Mouse (Mus musculus): ENCODE measurements around the gene Zfpm1. TPM values are rescaled to one million over a fixed set of nuclear protein-coding genes. Genes with fewer than 3 reads are reported as not detected.
A peak's percentile ranks its signal among the peaks of the same experiment; 100 is the strongest.

Gene Zfpm1
- polyA plus RNA-seq, 1 experiment: 1,238 TPM

DNA sequence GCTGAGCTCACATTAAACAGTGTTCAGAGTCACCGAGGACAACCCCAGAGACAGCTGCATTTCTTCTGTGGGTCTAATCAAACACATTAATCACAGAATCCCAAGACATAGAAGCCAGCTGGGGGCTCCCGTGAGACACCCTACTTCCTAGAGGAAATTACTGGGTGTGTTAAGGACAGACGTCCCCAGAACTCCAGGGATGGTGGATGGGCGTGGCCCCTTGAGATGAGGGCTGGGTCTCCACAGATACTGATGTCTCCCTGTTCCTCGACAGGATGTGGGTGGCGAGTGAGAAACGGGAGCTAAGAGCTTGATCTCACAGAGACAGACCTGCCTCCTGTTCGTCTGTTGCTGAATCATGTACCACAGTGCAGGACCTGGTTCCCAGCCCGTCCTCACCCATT, 60.9 kb downstream of the Zfpm1 start:
- Histone ChIP-seq H3K27me3 (replicated peaks) (no peaks in the 10 kb centered on the region), H3K4me3 (replicated peaks) (peak overlapping the region; percentile 89), H3K9me3 (no peaks in the 10 kb centered on the region), H3K36me3 (replicated peaks; ENCODE audit: low read length) (peaks cover 43% of the 10 kb centered on the region), H3K4me1 (peaks cover 100% of the 10 kb centered on the region)
- TF ChIP-seq FLI1 (IDR thresholded peaks at IDR 0.05; ENCODE audit: low read length) (no peak), GATA1 (IDR thresholded peaks at IDR 0.05; ENCODE audit: borderline replicate concordance, low read length) (0 out of 3 replicates have a peak, but pooled peaks have one; percentile 23)

GRCm38 (mm10) chr8:122343341-122343740, 61.4 kb downstream of the Zfpm1 start:
- H3K9me3 ChIP-seq: no peaks in the 10 kb centered on the region
- peak overlapping the region; percentile 89 for H3K4me3 ChIP-seq (replicated peaks)
- peaks cover 100% of the 10 kb centered on the region for H3K4me1 ChIP-seq
- H3K27me3 ChIP-seq (replicated peaks): no peaks in the 10 kb centered on the region
- H3K36me3 ChIP-seq (replicated peaks; ENCODE audit: low read length): peaks cover 38% of the 10 kb centered on the region
- TF ChIP-seq FLI1 (IDR thresholded peaks at IDR 0.05; ENCODE audit: low read length) (no peak), GATA1 (IDR thresholded peaks at IDR 0.05; ENCODE audit: borderline replicate concordance, low read length) (no peak)

DNA sequence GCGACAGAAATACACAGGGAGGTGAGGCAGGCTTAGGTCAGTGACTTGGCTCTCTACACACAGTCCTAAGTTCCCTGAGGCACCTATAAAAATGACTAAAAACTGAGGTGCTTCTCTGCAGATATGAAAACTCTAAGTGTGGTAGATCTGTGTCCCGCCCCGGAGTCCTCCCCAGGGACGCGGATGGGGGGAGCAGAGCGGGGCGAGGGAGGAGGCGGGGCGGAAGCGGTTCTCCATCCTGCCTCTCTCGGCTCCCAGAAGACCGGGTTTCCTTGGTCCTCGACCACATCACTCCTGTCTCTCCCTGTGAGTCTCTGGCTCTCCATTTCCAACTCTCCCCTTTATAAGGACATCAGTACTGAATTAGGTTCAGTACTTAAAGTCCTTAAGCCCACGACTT, 61.8 kb downstream of the Zfpm1 start:
- Histone ChIP-seq H3K4me3 (replicated peaks) (peak overlapping the region; percentile 89), H3K4me1 (peaks cover 100% of the 10 kb centered on the region), H3K9me3 (no peaks in the 10 kb centered on the region), H3K27me3 (replicated peaks) (no peaks in the 10 kb centered on the region), H3K36me3 (replicated peaks; ENCODE audit: low read length) (peaks cover 34% of the 10 kb centered on the region)
- TF ChIP-seq FLI1 (IDR thresholded peaks at IDR 0.05; ENCODE audit: low read length) (no peak), GATA1 (IDR thresholded peaks at IDR 0.05; ENCODE audit: borderline replicate concordance, low read length) (no peak)

DNA sequence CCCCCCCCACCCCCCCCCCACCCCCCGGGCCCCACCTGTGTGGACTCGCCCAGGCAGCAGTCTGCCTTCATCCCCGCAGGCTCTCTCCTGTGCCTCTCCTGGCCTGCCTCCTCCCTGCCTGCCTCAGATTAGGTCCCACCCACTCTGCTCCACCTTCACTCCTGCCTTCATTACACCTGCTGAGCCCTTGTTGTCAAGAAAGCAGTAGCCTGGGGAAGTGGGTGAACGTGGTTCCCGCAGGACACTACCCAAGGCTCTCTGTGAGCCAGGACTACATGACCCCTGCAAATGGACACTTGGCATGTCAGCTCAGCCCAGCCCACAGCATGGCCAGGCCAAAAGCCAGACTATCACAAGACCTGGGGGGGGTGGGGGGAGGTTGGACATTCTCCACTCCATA, 62.3 kb downstream of the Zfpm1 start:
- Histone ChIP-seq H3K4me3 (replicated peaks) (peak overlapping the region; percentile 89), H3K27me3 (replicated peaks) (no peaks in the 10 kb centered on the region), H3K4me1 (peaks cover 100% of the 10 kb centered on the region), H3K36me3 (replicated peaks; ENCODE audit: low read length) (peaks cover 29% of the 10 kb centered on the region), H3K9me3 (no peaks in the 10 kb centered on the region)
- TF ChIP-seq GATA1 (IDR thresholded peaks at IDR 0.05; ENCODE audit: borderline replicate concordance, low read length): no peak

- Histone ChIP-seq H3K36me3 (replicated peaks; ENCODE audit: low read length) (peaks cover 17% of the 10 kb centered on the region), H3K27me3 (replicated peaks) (no peaks in the 10 kb centered on the region), H3K4me1 (peaks cover 100% of the 10 kb centered on the region), H3K4me3 (replicated peaks) (peak overlapping the region; percentile 82), H3K9me3 (no peaks in the 10 kb centered on the region)
- TF ChIP-seq FLI1 (IDR thresholded peaks at IDR 0.05; ENCODE audit: low read length): no peak
These were observed 63.5 kb downstream of the Zfpm1 start for GRCm38 (mm10) chr8:122345181-122346095.

DNA sequence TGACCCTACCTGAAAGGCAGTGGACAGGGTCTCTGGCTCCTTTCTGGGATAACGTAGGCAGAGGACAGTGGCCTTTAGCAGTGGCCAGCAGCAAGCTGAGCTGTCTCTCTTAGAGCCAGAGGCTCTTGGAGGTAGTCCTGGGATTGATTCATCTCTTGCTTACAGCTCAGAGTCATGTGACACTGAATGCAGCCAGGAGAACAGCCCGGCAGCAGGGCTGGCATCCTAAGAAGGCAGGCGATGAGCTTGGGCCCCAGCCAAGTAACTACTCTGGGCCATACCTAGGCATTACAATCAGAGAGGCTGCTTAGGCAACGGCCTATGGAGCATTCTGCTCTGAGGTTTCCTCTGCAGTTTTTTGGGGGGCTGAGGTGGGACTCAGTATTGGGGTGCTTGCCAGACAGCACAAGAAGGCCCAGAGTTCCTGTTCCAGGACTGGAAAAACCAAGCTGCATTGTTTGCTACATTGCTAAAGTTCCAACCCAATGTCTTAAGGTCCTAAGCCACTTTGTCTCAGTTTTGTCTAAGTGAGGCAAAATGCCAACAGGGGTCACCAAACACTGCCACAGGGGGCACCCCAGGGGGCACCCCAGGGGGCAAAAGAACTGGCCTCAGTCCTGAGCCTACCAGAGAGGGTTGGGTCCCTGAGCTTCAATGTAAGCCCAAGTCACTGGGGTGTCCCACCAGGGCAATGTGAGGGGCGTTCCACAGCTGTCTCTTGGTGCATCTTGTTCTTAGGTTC, 66.0 kb downstream of the Zfpm1 start:
- Histone ChIP-seq H3K9me3 (no peaks in the 10 kb centered on the region), H3K4me1 (peaks cover 98% of the 10 kb centered on the region), H3K4me3 (replicated peaks) (no peak overlapping the region), H3K36me3 (replicated peaks; ENCODE audit: low read length) (no peaks in the 10 kb centered on the region), H3K27me3 (replicated peaks) (no peaks in the 10 kb centered on the region)
- no peak for TF ChIP-seq FLI1 (IDR thresholded peaks at IDR 0.05; ENCODE audit: low read length)
- TF ChIP-seq GATA1 (IDR thresholded peaks at IDR 0.05; ENCODE audit: borderline replicate concordance, low read length): no peak

DNA sequence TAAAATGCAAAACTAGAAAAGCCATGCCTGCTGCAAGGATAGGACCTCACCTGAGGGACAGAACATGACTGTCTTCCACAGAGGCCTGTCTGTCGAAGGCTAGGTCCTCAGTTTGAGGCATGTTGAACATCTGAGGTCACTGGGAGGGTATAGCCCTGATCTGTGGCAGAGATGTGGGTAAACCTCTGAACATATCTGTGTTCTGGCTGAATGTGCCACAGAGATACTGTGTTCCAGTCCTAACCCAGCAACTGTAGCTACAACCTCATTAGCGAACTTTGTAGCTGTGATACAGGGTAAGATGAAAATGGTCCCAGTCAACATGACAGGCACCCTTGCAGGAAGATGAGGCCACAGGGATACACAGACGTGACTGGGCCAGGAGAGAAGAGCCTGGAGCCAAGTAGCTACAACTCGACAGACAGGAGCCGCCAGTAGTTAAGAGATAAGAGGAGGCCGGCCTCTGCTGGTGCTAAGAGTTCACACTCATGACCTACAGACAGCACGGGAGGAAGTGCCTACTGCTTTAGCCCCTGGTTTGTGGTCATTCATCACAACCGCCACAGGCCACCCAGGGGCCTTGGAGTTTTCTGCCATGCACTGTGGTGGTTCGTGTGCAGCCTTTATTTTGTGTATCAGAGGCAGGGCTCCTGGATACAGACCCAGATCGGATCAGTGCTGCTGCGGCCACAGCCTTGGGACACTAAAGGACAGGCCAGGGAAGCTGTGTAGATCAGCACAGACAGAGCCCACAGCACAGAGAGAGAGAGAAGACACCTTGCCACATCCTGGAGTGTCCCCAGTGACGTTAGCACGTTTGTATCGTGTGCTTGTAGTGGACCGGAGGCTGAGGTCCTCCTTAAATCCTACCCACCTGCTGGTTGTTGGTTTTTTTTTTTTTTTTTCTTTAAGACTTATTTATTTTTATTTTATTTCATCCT, 67.7 kb downstream of the Zfpm1 start:
- TF ChIP-seq GATA1 (IDR thresholded peaks at IDR 0.05; ENCODE audit: borderline replicate concordance, low read length): no peak
- no peak for TF ChIP-seq FLI1 (IDR thresholded peaks at IDR 0.05; ENCODE audit: low read length)
- Histone ChIP-seq H3K4me1 (peaks cover 98% of the 10 kb centered on the region), H3K36me3 (replicated peaks; ENCODE audit: low read length) (no peaks in the 10 kb centered on the region), H3K9me3 (no peaks in the 10 kb centered on the region), H3K4me3 (replicated peaks) (peak overlapping the region; percentile 84), H3K27me3 (replicated peaks) (peaks cover 4% of the 10 kb centered on the region)

DNA sequence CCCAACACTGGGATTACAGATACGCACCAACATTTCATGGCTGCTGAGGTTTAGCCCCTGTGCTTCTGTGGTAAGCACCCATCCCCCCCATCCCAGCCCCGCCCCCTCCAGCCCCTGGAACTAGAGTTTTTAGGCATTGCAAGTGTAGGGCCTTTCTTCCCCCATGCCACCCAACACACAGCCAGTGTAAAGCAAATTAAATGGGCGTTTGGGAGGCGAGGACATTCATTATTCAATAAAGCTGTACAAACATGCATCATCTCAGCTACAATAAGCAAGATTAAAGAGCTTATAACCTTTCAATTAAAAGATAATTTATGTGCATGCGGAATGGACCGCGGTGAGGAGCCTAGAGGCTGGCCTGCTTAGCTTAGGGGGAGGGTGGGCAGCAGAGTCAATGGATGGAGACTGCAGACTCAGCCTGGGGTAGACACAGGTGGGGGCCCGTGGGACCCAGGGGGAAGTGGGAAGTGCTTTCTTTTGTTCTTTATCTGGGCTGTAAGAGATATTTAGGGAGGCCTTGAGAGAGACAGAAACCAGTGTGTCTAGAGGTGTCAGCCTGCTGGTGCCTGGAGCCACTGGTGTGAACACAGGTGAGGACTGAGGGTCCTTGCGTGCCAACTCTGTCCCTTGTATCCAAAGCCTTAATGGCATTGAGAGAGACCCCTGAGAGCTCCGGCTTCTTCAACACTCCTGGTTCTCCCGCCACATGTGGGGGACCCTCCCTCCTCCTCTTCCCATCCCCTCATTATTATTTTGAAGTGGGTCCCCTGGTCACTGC, 68.6 kb downstream of the Zfpm1 start:
- Histone ChIP-seq H3K27me3 (replicated peaks) (peaks cover 4% of the 10 kb centered on the region), H3K4me3 (replicated peaks) (no peak overlapping the region), H3K36me3 (replicated peaks; ENCODE audit: low read length) (no peaks in the 10 kb centered on the region), H3K9me3 (no peaks in the 10 kb centered on the region), H3K4me1 (peaks cover 98% of the 10 kb centered on the region)
- TF ChIP-seq FLI1 (IDR thresholded peaks at IDR 0.05; ENCODE audit: low read length) (no peak), GATA1 (IDR thresholded peaks at IDR 0.05; ENCODE audit: borderline replicate concordance, low read length) (no peak)

DNA sequence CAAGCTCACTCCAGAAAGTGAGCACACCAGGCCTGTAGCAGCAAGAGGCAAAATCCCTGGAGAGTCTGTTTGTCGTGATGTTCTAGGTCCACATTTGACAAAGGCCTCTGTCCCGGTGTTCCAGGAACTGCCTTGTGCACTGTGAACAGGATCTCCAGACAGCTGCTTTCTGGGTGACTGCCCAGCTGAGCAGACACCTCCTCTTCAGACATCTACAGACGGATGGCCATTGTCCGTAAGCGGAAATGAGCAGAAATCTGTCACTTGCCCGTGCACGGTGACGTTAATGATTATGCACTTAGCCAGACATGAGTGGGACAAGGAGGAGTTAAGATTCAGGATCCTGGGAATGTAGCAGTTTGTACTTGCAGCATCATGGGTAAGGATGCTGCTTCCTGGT, 72.2 kb downstream of the Zfpm1 start:
- Histone ChIP-seq H3K4me1 (peaks cover 98% of the 10 kb centered on the region), H3K27me3 (replicated peaks) (peaks cover 15% of the 10 kb centered on the region)
- TF ChIP-seq GATA1 (IDR thresholded peaks at IDR 0.05; ENCODE audit: borderline replicate concordance, low read length) (no peak), FLI1 (IDR thresholded peaks at IDR 0.05; ENCODE audit: low read length) (no peak)

More for the DNA sequence above, 72.2 kb downstream of the Zfpm1 start:
- H3K4me3 ChIP-seq (replicated peaks): no peak overlapping the region
- no peaks in the 10 kb centered on the region for H3K9me3 ChIP-seq
- H3K36me3 ChIP-seq (replicated peaks; ENCODE audit: low read length): no peaks in the 10 kb centered on the region

All from megakaryocyte, embryonic 14.5 days (primary cell).